Mouse (Mus musculus) MEL (cell line): ENCODE measurements around the gene Ly6f.

Source experiments
- CHD2 ChIP-seq: IDR thresholded peaks from 2 replicates; pipeline ENCODE4 v1.6.1; 2011; ENCODE audit warnings: low read length, improper control_type of control experiment
- CTCF ChIP-seq, 3 experiments: IDR thresholded peaks in 2 of 3; conservative IDR thresholded peaks in 1 of 3; 2 replicates each; pipeline ENCODE4 v1.5.1; 2011 to 2012; ENCODE audit warnings: low read length in 3 of 3, low read depth in 2 of 3, mild to moderate bottlenecking in 2 of 3, improper control_type of control experiment in 1 of 3, inconsistent platforms in 1 of 3, mixed read lengths in 1 of 3, moderate library complexity in 1 of 3; ENCODE audit not compliant: control insufficient read depth in 1 of 3, insufficient read depth in 1 of 3, poor library complexity in 1 of 3, severe bottlenecking in 1 of 3
- E2F4 ChIP-seq: IDR thresholded peaks from 2 replicates; pipeline ENCODE4 v1.6.1; 2011; ENCODE audit warnings: low read depth, low read length, improper control_type of control experiment, borderline replicate concordance
- EP300 ChIP-seq, 2 experiments: IDR thresholded peaks; 2 replicates each; pipeline ENCODE4 v1.6.1; 2011; ENCODE audit warnings: improper control_type of control experiment in 2 of 2, low read length in 2 of 2, low read depth in 1 of 2, mild to moderate bottlenecking in 1 of 2
- MAFK ChIP-seq: IDR thresholded peaks from 2 replicates; pipeline ENCODE4 v1.6.1; 2011; ENCODE audit warnings: low read depth, mild to moderate bottlenecking, low read length, improper control_type of control experiment, borderline replicate concordance
- MAX ChIP-seq: IDR thresholded peaks from 2 replicates; pipeline ENCODE4 v1.6.1; 2011; ENCODE audit warnings: low read length, improper control_type of control experiment
- POLR2AphosphoS2 ChIP-seq: IDR thresholded peaks from 2 replicates; pipeline ENCODE4 v1.6.1; 2011; ENCODE audit warnings: low read length, improper control_type of control experiment
- POLR2AphosphoS5 ChIP-seq: IDR thresholded peaks from 2 replicates; pipeline ENCODE4 v1.6.1; 2012; ENCODE audit warnings: low read depth, borderline replicate concordance, mild to moderate bottlenecking, inconsistent platforms, low read length, moderate library complexity, mixed read lengths
- ZMIZ1 ChIP-seq: IDR thresholded peaks from 2 replicates; pipeline ENCODE4 v1.6.1; 2012; ENCODE audit warnings: low read depth, mild to moderate bottlenecking, inconsistent platforms, low read length, improper control_type of control experiment, moderate library complexity

DNA sequence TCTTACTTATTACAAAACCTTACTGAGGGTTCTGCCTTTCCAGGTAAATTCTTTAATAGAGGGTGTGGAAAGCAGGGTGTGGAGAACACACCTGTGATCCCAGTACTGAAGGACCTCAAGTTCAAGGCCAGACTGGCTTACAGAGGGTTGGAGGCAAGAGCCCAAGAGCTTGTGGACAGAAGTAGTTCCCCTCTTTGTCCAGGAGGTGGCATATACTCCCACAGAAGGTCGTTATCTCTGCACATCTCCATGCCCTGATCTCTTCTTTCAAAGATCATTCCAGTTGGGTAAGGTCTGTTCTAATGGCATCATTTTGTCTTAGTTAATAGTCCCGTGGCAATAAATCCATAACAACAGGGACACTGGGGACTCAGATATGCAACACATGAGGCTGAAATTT is 49.0 kb downstream of the Ly6f start:
- TF ChIP-seq E2F4 (no peak), EP300 (IDR thresholded peaks at IDR 0.05; ENCODE audit: low read depth in 1 of 2, low read length in 2 of 2) (no peak), POLR2AphosphoS2 (no peak), MAFK (no peak), CTCF (IDR thresholded peaks at IDR 0.05 in 2 of 3, conservative IDR thresholded peaks at IDR 0.05 in 1 of 3; ENCODE audit: control insufficient read depth in 1 of 3, insufficient read depth in 1 of 3, low read depth in 2 of 3, low read length in 3 of 3, poor library complexity in 1 of 3, severe bottlenecking in 1 of 3) (no peak; a peak in 1 of 6 replicates), POLR2AphosphoS5 (no peak), ZMIZ1 (no peak), CHD2 (no peak), MAX (no peak)
